Mouse (Mus musculus) megakaryocyte, embryonic 14.5 days (primary cell): ENCODE data around the gene Synj2.

Source experiments
- FLI1 ChIP-seq: IDR thresholded peaks from 2 replicates; pipeline ENCODE4 v1.6.1; 2012; ENCODE audit warnings: low read length, inconsistent platforms, mixed read lengths
- GATA1 ChIP-seq: IDR thresholded peaks from 3 replicates; pipeline ENCODE4 v1.6.1; 2012; ENCODE audit warnings: mixed read lengths, low read length, inconsistent platforms, borderline replicate concordance

DNA sequence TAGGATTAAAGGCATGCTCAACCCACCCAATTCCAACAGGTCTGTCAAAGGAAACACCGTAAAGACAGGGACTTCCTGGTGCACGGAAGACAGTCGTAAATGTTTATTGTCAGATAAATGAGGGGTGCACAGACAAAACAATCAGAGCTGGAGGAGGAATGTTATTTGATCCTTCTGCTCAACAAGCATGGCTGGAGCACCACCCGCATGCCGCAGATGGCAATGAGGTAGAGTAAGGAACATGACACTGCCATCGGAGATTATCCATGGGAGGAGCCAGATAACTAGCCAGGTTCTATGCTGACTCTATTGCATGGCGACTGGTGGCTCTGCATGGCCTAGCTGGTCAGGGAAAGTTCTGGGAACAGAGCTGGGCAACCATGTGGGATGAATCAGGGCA, 132.3 kb downstream of the Synj2 start:
- no peak for TF ChIP-seq GATA1
- TF ChIP-seq FLI1, result no peak
